Mouse (Mus musculus) thymus, postnatal 0 days (tissue): Measurements from ENCODE around the gene Lpo. TPM values are rescaled to one million over a fixed set of nuclear protein-coding genes. Genes with fewer than 3 reads are reported as not detected.
"Not testable (repeated sequence)": the region's sequence is repeated elsewhere in the genome, so short reads cannot be mapped to it uniquely, and the experiment has no call there.

Source experiments
- DNase-seq: peaks from one replicate; pipeline ENCODE4 v3.0.0-alpha.2; 2015; ENCODE audit warnings: low spot score
- polyA plus RNA-seq: library from polyadenylated mRNA; unstranded; fragments of >200 nt; fragmentation: Nextera tagmentation; extraction: Ambion mirVana; gene quantifications from 2 replicates; pipeline ENCODE4 v1.2.1, GENCODE M21; 2015

Lpo gene
- 6.4 and 8.4 TPM in 2 replicates for polyA plus RNA-seq

DNA sequence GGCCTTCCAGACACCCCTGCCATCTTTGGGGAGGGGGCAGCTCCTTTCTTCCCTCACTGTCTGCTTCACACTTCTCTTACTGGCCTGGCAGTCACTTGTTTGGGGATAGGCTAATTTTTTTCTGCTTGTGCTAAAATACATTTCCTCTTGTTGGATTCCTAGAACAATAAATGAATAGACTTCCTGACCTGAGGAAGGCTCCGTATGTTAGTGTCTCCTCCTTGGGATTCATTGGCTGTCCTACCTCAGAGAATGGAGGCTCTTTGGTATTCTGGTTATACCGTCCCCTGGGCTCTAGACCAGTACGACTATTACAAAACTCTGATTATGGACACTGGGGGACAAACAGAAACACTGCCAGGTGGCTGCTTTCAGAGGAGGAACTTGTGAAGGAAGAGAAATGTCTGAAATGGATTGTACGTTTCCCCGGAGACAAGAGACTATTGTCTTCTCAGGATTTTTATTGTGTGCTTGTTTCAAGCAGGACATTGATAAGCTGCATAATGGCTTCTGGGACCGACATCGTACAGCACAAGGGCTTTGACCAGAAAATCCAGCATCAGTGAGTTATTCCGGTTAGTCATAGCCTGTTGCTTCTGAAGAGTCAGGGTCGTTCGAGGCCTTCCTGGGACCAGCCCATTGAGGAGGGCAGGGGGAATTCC, at the start of gene Lpo:
TSS of gene Lpo (minus strand) at position 51 of the 662 bp plus-strand sequence.
- DNase-seq, result no peak

- DNase-seq, result no peak
Measured at GRCm38 (mm10) chr11:87875436-87875835, 47.3 kb upstream of the Lpo start, which contains the start of gene Epx. Gene Epx (minus strand): TSS chr11:87875536.

DNA sequence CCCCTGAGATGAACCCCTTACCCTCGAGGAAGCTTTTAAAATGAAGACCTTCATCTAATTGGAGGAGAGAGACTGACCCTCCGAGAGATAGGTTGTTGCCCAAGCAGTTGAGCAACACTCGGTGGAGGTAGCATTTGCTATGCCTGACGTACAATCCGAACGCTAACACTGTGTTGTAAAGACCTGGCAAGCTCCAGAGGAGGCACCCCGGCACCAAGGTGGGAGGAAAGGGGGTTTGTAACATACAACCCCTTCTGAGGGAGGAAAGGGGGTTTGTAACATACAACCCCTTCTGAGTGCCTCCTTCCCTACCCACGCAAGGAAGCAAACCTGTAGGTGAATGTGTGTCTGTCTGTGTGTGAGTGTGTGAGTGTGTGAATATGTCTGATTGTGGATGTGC, 43.7 kb upstream of the Lpo start:
- DNase-seq, result no peak

DNA sequence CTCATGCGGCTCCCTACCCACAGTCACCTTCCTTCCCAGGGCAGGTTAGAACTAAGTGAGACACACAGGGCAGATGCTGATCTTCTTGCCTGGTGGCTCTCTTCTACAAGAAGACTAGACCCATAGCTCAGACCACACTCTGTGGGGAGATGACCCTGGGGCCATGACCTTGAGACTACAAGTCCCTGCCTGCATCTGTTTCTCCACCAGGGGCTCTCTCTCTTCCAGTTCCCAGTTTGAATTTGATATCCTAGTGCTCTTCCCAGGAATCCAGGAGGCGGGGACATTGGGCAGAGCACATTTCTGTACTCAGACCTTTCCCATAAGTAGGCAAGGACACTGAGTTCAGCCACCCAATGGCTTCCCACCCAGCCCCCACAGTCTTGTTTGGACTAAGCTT, 42.0 kb upstream of the Lpo start:
- DNase-seq, result no peak

DNA sequence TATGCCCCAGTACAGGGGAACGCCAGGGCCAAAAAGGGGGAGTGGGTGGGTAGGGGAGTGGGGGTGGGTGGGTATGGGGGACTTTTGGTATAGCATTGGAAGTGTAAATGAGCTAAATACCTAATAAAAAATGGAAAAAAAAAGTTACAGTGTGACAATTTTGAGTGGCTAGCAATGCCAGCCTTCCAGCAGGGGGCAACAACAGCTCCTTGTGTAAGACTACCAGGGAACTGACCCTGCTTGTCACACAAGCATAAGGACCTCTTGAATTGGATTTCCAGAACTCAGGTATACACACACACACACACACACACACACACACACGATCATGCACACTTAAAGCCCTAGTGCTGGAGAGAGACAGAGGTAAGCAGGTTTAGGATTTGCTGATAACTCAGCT, 38.8 kb upstream of the Lpo start:
- not testable (repeated sequence) for DNase-seq

- DNase-seq, result no peak
Measured at GRCm38 (mm10) chr11:87862805-87863204, 34.7 kb upstream of the Lpo start.

GRCm38 (mm10) chr11:87860426-87860825, 32.3 kb upstream of the Lpo start:
- no peak for DNase-seq

DNA sequence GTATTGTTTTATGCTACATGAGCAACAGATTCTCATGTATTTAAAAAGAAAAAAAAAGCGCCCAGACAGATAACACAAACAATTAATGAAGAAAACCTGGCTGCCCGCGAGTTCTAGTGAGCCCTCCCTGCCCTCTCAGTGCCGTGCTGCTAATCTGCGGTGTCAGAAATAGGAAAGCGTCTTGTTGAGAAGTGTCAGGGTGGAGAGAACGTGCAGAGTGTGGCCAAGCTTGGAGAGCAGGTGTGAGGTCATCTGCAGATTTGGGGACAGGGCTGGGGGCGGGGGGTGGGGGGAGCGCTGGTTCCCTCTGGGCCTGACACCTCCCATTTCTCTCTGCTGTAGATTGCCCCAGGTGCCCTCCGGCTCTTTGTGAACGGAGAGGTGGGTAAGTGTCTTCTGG, 31.2 kb upstream of the Lpo start:
- DNase-seq, result no peak

- DNase-seq, result no peak
Measured at GRCm38 (mm10) chr11:87854550-87854949, 26.5 kb upstream of the Lpo start.

DNA sequence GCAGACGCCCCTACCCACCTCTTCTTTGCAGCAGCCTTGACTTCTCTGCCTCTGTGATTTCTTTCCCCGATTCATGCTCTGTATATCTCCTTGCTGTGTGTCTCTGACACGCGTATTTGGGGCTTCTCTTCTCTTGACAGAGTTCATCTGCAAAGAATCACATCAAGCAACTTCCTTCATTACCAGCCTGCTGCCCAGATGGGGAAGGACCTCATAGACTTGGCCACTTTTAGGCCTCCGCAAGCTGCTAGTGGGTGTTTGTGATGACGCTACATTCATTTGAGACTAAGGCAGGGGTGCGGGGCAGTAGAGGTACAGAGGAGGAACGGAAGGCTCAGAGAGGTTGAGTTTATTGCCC, 25.5 kb upstream of the Lpo start:
- no peak for DNase-seq

DNA sequence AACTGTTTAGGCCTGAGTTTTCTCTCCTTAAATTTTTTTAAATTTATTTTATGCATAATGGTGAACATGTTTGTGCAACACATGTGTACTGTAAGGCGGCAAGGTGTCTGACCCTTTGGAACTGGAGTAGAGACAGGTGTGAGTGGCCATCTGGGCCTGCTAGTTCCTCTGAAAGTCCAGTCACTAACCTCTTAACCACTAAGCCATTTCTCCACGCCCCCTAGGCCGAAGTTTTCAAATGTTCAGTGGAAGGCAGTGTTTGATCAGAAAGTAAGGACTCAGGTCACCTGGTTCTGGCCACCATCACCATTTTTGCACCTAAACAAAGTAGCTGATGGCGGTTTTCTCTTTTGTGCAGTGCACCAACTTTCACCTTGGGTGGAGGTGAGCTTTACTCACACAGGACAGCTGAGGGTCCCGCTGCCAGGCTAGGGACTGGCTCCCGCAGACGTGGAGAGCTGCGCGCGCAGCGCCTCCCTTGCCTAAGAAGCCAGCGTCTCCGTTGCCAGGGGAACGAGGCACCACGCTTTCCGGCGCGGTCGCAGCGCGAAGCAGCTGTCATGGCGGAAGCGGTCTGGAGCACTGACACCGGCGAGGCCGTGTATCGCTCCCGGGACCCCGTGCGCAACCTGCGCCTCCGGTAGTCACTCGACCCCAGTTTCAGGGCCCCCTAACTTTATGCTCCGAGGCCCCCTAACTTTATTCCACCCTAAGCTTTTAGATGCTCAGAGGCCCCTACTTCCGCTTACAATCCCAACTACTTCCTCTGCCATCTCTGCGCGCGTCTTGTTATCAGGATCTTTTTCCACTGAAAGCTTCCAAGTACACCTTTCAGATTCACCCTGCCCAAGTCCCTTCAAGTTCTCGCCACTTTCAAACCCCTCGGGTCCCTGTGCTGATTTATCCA, 24.9 kb upstream of the Lpo start, which contains the start of gene Mks1:
TSS of gene Mks1 (plus strand) at position 526 of the 907 bp plus-strand sequence.
- peak; percentile 98 for DNase-seq

GRCm38 (mm10) chr11:87847884-87848283, 19.8 kb upstream of the Lpo start:
- no peak for DNase-seq

DNA sequence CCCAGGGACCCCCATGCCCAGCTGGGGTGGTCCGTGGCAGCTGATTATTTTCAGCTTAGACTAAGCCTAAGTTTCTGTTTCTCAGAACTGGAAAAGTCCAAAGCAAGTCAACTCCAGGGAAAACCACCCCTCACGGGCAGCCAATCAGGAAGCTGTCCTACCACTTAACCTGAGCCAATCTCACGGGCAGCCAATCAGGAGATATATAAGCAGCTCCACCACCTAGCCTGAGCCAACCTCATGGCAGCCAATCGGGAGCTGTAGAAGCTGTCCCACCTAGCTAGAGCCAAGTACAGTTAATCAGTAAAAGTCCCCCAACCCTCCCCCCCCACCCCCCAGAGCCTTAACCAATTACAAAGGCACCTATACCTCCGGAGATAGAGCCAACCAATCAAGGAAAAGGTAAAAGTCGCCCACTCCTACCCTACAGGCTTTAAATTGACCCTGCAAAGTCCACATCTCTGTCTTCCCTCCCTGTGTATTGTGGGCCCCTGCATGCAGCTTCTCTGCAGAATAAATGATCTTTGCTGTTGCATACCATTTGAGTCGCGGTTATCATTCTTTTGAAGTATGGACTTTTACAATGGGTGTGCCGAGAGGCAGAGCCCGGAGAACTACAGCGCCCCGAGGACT, 19.0 kb upstream of the Lpo start:
- no peak for DNase-seq

DNA sequence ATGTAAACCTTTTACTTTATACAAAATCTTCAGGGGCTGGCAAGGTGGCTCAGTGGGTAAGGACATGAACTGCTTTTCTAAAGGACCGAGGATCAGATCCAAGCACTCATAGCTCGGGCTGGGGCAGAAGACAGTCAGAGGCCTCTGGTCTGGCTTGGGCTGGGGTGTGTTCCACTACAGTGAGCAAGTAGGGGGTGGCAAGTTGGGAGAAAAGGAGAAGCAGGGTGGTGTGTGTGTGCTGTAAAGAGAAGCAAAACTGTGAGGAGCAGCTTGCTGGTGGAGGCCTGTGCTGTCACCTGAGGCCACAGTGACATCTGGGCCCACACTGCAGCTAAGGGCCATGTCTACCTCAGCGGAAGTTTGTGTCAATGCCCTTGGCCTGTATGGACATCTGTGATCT, 13.3 kb upstream of the Lpo start:
- DNase-seq, result no peak

GRCm38 (mm10) chr11:87840676-87841075, 12.6 kb upstream of the Lpo start:
- DNase-seq, result no peak

GRCm38 (mm10) chr11:87821502-87821901, 6.6 kb downstream of the Lpo start:
- no peak for DNase-seq

DNA sequence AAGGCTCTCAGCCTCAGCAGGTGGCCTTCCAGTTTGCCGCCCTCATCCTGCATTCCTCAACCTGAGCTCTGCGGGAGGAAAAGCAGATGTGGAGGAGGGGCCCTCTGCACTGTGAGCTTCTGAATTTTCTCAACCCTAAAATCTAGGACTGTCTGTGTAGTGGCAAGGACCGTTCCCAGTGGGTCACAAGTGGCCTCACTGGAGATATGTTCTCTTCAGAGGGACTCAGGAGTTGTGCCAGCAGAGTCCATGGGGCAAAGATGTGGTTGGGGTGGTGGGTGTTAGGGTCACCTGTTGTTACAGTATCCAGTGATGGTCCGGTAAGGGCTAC, 10.7 kb downstream of the Lpo start:
- DNase-seq, result no peak

DNA sequence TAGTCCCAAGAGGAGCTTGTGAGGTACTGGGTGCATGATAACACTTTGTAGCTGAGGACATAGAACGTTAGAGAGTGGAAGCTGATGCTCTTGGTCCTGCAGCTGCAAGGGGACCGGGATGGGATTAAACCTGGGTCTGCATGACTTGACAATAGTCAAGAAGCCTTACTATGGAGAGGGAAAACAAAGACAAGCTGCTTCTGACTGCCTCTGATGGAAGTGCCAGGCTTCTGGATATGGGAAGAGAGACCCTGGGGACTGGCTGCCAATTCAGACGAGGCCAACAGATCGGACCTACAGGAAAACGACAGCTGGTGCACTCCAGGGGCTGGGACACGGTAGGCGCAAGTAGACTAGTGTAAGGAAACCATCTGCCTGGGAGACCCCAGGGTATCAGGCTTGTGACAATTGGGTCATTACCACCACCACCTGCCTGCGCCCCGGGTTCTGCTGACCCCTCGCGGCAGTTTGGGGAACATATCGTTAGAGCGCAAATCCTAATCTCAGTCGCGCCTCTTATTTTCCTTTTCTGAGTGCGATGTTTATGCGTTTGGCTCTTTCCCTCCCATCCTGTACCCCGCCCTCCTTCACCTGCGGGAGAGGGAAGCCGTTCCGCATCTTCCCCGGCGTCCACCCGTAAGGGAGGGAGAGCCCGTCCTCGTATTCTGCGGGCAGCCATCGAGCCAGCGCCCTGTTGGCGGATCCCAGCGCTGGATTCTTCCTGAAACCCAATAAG, 11.2 kb downstream of the Lpo start:
- DNase-seq, result peak; percentile 51

GRCm38 (mm10) chr11:87814831-87815230, 13.3 kb downstream of the Lpo start:
- DNase-seq, result no peak

DNA sequence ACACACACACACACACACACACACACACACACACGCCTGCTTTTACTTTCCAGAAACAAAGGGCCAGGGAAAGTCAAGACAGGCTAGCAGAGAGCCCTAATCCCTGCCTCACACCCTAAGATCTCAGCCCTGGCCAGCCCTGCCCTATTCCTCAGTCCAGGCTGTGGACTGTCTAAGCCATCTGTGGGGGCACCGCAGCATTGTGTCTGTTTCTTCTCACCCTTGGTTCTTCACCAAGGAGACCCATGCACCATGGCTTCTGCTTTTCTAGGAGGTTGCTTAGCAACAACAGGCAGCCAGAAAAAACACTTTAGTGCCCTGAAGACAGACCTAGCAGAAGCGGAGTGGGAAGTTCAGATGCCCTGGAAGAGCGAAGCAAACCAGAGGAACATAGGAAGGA, 16.7 kb downstream of the Lpo start:
- no peak for DNase-seq

DNA sequence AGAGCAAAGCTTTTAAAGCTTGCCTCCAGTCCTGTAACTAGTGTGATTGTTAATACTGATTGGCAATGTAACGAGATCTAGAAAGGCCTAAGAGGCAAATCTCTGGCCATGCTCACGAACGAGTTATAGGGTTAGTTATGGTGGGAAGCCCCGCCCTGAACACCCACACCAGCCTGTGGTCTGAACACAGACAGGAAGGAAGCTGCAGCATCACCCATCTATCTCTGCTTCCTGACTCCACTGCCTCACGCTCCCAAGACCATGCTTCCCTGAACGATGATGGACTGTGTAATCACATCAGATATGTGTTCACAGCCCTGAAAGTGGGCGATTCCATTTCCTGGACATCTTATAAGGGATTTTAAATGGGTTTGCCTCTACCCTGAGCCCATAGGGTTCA, 19.9 kb downstream of the Lpo start:
- peak; percentile 23 for DNase-seq

GRCm38 (mm10) chr11:87807433-87807832, 20.7 kb downstream of the Lpo start:
- DNase-seq, result no peak
